ENCODE assay signal across 14 mouse cellular contexts in genomic region chr6:28729236-28729635, GRCm38 (mm10).
DNase-seq lines count a peak whose midpoint lies in the region; ATAC-seq lines count a peak whose summit lies in the region.
"Had no signal": no experiment of that assay in that cellular context is flagged by ENCODE, and none has a peak within 500 bp of the region (broad histone marks: within the 10 kb centered on the region; RNA-seq: fewer than 3 reads in every experiment).

No protein-coding gene starts in this region.

- DNase-seq in heart, postnatal 10 days: no peak
- peak; percentile 81 for DNase-seq in ZHBTc4 (ENCODE audit: low read depth, low spot score)
- no peak for DNase-seq in forebrain, embryonic 14.5 days (ENCODE audit: low spot score)
- DNase-seq in left cerebral cortex, postnatal 25 days (ENCODE audit: low spot score in 2 of 2): no peak
- DNase-seq in adrenal gland, postnatal 10 days: no peak
- DNase-seq: adrenal gland, postnatal 36 days; B cell, adult 2 months; cerebellum, adult 2 months; gastrocnemius, postnatal 10 days; kidney, adult 2 months; layer of hippocampus, postnatal 36 days had no signal

- no peak overlapping the region for H3K4me3 ChIP-seq in heart, embryonic 11.5 days (ENCODE audit: low read depth, low read length)
- H3K4me3 ChIP-seq in forebrain, embryonic 14.5 days (ENCODE audit: low read depth, low read length): no peak overlapping the region
- no peak overlapping the region for H3K4me3 ChIP-seq in midbrain, embryonic 12.5 days

- H3K36me3 ChIP-seq in heart, embryonic 11.5 days (ENCODE audit: control insufficient read depth, insufficient read depth, low read length): peaks cover 2% of the 10 kb centered on the region; the same call in 1 of the 2 replicates
- no peaks in the 10 kb centered on the region for H3K36me3 ChIP-seq in forebrain, embryonic 14.5 days (ENCODE audit: control insufficient read depth, insufficient read depth, low read length)
- H3K36me3 ChIP-seq in midbrain, embryonic 12.5 days: no peaks in the 10 kb centered on the region

- intact Hi-C loops in heart, postnatal 10 days (cut with DNase I): no loop called here
- intact Hi-C loops in left cerebral cortex, postnatal 25 days (cut with DNase I): no loop called here

- H3K9ac ChIP-seq in heart, embryonic 11.5 days (ENCODE audit: low read depth, low read length): no peak overlapping the region
- no peak overlapping the region for H3K9ac ChIP-seq in forebrain, embryonic 14.5 days (ENCODE audit: low read length)
- no peak overlapping the region for H3K9ac ChIP-seq in midbrain, embryonic 12.5 days (replicated peaks)

- ATAC-seq in heart, embryonic 11.5 days (replicated peaks; ENCODE audit: insufficient number of reproducible peaks, low FRiP score, low TSS enrichment): no peak
- peak; percentile 60; the same call in 1 of the 2 replicates for ATAC-seq in forebrain, embryonic 14.5 days
- ATAC-seq in midbrain, embryonic 12.5 days (ENCODE audit: low FRiP score, low read depth): 0 out of 2 replicates have a peak, but pooled peaks have one; percentile 34
- ATAC-seq in activated CD4-positive, CD25-positive, alpha-beta regulatory T cell, adult 4 months: no peak

- peaks cover 23% of the 10 kb centered on the region for H3K4me1 ChIP-seq in heart, embryonic 11.5 days (ENCODE audit: control insufficient read depth, insufficient read depth, low read length)
- H3K4me1 ChIP-seq in forebrain, embryonic 14.5 days (ENCODE audit: control insufficient read depth, insufficient read depth, low read length): peaks cover 13% of the 10 kb centered on the region
- peaks cover 19% of the 10 kb centered on the region for H3K4me1 ChIP-seq in midbrain, embryonic 12.5 days

- H3K4me2 ChIP-seq in heart, embryonic 11.5 days: no peak overlapping the region
- no peak overlapping the region for H3K4me2 ChIP-seq in forebrain, embryonic 14.5 days (ENCODE audit: low read length)
- H3K4me2 ChIP-seq in midbrain, embryonic 12.5 days (replicated peaks): no peak overlapping the region; the same call in 1 of the 2 replicates

- 32% methylated on average over 3 of the region's 3 CpGs for WGBS in heart, embryonic 11.5 days (ENCODE audit: insufficient replicate concordance)
- WGBS in forebrain, embryonic 14.5 days: 14% methylated on average over 3 of the region's 3 CpGs
- 54% methylated on average over 3 of the region's 3 CpGs for WGBS in midbrain, embryonic 12.5 days

- no peaks in the 10 kb centered on the region for H3K9me3 ChIP-seq in heart, embryonic 11.5 days (replicated peaks; ENCODE audit: control insufficient read depth, low read length)
- no peaks in the 10 kb centered on the region for H3K9me3 ChIP-seq in forebrain, embryonic 14.5 days (replicated peaks; ENCODE audit: control insufficient read depth, low read length)
- H3K9me3 ChIP-seq in midbrain, embryonic 12.5 days: no peaks in the 10 kb centered on the region

- H3K27me3 ChIP-seq in heart, embryonic 11.5 days (ENCODE audit: control insufficient read depth, insufficient read depth, low read length): no peaks in the 10 kb centered on the region
- no peaks in the 10 kb centered on the region for H3K27me3 ChIP-seq in forebrain, embryonic 14.5 days (replicated peaks; ENCODE audit: control insufficient read depth, insufficient read depth, low read length)
- no peaks in the 10 kb centered on the region for H3K27me3 ChIP-seq in midbrain, embryonic 12.5 days

- H3K27ac ChIP-seq in heart, embryonic 11.5 days (ENCODE audit: low read depth, low read length): peak overlapping the region; percentile 41; the same call in 1 of the 2 replicates
- no peak overlapping the region for H3K27ac ChIP-seq in forebrain, embryonic 14.5 days (ENCODE audit: low read depth, low read length)
- 0 out of 2 replicates have a peak overlapping the region, but pooled peaks have one; percentile 35 for H3K27ac ChIP-seq in midbrain, embryonic 12.5 days (replicated peaks)

Comparison
In these comparisons a context has a peak if more than half of its experiments do, and no peak if none do; other contexts are left out.
1. ATAC-seq: peak in forebrain, embryonic 14.5 days (single experiment) and midbrain, embryonic 12.5 days (single experiment); none in heart, embryonic 11.5 days (single experiment) and activated CD4-positive, CD25-positive, alpha-beta regulatory T cell, adult 4 months (single experiment).